Mouse (Mus musculus) spleen, postnatal 14 days (tissue): ENCODE measurements around the gene Otud3.
A peak's percentile ranks its signal among the peaks of the same experiment; 100 is the strongest.
"Not testable (repeated sequence)": the region's sequence is repeated elsewhere in the genome, so short reads cannot be mapped to it uniquely, and the experiment has no call there.

Experiments used
- DNase-seq, 2 experiments: peaks; one replicate each; pipeline ENCODE4 v3.0.0; 2021 to 2022; ENCODE audit warnings: low spot score in 2 of 2

Gene Otud3

DNA sequence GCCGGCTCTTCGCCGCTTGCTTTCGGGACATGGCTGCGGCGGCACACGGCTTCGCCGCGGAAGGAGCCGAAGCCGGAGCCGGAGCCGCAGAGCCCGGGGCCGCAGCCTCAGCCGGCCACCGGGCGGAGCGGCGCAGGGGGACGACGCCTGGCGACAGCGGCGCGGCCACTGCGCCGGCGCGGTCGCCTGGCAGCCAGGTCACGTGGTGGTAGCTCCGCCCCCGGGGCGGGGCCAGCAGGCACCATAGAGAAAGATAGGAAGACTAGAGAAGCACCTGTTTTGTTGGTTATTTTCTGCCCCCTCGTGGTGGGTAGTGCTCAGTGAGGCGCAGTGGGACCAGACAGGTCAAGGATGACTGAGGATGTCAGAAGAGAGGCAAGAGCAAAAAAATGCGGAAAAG is at the start of gene Otud3:
Otud3 (minus strand) TSS at position 149 of the 400 bp plus-strand sequence.
- peak; percentile 87 to 92 for DNase-seq

DNA sequence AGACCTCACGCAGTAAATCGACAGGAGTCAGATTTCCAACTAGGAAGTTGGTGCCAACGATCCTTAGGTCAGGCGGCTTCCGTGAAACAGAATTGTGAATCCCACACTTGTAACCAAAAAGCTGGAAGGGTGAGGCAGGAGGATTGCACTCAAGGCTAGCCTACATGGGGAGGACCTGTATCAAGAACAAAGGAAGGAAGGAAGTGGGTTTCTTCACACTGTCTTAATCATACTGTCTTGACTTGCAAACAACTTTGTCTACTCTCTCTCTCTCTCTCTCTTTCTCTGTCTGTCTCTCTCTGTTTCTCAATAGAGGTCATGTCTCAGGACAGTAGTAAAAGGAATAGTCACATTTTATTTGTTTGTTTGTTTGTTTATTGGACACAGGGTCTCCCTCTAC is 49.0 kb upstream of the Otud3 start:
- no peak for DNase-seq

DNA sequence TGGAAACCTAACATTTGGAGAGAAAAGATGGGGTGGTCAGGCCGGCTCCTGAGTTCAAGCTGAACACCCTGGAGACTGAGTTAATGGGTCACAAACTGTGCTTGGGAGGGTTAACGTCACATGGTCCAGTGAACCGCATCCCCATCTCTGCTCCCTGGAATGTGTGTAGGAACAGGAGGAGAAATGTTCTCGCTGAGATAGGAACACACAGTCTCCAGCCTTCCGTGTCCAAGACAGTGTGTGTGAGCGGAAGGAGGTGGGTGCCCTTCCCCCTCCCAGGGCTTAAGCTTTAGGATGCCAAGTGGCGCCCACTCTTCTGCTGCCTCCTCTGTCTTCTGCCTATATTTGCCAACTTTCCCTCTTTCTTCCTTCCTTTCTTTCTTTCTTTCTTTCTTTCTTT is 46.2 kb upstream of the Otud3 start:
- no peak for DNase-seq

DNA sequence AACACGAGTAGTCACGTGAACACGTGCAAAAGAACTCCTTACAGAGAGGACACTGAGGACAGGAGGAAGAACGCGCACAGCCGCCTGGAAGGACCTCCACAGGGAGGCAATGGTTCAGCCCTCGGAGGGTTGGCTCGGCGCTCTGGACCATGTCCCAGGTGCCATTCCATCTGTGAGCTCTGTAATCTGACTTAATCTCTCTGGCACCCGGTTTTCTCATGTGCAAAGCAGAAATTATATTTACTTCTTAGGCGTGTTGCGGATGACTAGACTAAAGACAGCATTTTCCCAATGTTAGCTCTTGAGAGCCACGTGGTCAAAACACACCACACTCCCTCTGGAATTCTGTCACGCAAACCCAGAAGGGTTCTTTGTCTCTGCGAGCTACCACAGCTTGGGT is 45.4 kb upstream of the Otud3 start:
- no peak for DNase-seq

DNA sequence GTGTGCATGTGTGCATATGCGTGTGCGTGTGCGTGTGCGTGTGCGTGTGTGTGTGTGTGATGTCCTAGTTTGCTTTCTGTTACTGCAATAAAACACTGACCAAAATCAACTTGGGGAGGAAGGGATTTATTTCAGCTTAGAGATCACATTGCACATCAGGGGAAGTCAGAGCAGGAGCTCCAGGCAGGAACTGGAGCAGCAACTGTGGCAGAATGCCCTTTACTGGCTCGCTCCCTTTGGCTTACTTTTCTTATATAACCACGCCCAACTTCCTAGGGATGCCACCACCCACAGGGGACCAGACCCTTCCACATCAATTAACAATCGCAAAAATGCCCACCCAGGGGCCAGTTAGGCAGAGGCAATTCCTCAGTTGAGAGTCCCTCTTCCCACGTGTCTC is 44.9 kb upstream of the Otud3 start:
- no peak for DNase-seq

DNA sequence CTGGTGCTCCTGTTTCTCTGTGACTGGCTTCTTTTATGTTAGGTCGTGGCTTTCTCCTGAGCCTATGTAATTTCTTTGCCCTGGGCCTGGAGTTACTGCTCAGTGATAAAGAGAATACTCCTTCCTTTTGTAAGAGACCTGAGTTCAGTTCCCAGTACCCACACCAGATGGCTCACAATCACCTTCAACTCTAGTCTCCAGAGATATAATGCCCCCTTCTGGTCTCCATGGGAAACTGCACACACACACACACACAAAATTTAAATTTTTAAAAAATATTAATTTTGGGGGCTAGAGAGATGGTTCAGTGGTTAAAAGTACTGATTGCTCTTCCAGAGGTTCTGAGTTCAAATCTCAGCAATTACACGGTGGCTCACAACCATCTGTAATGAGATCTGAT is 34.5 kb upstream of the Otud3 start:
- DNase-seq: no peak

DNA sequence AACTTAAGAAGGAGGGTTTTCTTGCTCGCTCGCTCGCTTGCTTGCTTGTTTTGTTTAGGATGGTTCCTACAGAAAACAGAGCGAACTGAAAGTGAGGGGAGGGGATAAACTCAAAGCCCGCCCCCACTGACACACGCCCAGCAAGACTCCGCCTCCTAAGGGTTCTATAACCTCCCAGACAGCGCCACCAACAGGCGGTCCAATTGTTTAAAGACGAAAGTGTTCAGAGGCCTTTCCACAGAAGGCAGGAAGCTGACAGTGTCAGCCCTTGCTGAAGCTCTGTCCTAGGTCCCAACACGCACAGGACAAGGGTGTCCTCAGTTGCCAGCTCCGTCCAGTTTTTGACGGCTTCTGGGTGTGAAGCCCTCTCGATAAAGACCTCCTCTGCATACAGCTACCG is 30.0 kb upstream of the Otud3 start:
- peak; percentile 70 to 81 for DNase-seq

DNA sequence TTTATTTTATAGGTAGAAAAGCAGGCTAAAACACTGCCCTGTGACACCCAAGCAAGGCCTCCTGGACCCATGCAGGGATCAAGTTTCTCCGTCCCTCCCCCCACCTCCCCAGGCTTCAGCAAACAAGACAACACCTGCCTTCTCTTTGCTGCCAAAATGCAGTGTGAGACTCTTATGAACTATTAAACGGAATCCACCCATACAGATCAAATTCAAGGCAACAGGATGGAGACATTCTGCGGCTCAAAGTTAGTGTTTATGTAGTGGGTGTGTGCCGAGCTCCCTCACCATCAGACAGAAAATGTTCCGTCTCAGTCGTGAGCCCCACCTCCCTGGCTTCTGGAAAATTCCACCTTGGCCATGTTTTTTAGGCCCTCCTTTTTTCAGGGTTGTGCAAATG is 28.2 kb upstream of the Otud3 start:
- DNase-seq: no peak

DNA sequence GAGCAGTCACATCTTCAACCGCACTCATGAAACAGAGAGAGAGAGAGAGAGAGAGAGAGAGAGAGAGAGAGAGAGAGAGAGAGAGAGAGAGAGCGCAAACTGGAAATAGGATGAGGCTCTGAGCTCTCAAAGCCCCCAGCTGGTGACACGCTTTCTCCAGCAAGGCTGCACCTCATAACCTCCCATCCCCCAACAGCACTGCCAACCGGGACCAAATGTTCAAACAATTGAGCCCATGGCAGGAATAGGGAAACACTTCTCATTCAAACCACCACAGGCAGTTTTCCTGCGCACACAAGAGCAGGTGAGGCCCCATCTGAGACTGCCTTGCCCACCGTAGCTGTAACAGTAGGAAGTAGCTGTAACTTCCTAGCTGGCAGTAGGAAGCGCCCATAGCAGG is 27.7 kb upstream of the Otud3 start:
- DNase-seq: no peak

DNA sequence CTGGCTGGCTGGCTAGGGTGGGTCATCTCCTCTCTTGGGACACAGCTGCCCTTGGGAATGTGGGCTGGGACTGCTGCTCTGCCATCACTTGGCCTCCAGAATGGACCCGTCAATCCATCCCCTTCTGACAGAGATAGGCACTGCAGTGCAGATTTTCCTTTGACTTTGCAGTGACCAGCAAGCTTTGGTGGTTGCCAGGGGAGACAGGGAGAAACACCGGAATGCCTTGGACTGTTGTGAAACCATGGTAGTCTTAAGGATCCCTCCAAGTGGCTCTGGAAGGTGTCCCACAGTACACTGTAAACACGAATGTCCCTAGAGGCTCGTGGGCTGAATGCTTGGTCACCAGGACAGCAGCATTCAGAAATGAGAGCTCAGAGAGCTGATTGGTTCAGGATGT is 25.7 kb upstream of the Otud3 start:
- no peak for DNase-seq

DNA sequence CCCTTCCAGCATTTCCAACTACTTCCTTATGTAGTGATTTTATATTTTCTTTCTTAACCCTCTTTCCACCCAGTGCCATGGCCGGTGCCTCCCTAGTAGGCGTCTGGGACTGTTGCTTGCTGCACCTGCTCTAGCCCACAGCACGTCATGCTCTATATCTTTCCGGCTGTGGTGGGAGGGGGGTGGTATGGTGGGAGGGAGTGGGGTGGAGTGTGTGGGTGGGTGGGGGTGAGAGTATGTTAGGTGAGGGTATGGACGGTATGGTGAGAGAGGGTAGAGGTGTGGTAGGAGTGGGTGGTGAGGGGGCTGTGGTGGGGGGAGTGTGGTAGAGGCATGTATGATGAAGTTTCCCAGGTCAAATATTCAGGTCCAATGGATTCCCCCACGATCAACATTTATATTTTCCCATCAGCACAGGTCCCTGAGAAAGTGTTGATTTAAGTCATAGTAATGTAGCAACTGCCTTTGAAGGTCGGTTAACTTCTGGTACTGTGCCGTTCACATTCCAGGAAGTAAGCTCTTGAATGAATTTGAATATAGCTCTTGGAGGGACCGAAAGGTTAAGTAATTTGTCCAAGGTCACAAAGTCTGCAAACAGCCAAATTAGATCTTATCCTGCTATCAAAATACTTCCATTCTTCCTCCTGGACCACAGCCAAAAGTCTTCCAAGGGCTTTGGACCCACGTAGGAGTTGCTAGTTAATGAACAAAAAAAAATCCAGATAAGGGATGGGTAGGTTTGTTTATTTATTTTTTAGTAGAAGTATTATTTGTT is 24.9 kb upstream of the Otud3 start:
- DNase-seq: no peak

DNA sequence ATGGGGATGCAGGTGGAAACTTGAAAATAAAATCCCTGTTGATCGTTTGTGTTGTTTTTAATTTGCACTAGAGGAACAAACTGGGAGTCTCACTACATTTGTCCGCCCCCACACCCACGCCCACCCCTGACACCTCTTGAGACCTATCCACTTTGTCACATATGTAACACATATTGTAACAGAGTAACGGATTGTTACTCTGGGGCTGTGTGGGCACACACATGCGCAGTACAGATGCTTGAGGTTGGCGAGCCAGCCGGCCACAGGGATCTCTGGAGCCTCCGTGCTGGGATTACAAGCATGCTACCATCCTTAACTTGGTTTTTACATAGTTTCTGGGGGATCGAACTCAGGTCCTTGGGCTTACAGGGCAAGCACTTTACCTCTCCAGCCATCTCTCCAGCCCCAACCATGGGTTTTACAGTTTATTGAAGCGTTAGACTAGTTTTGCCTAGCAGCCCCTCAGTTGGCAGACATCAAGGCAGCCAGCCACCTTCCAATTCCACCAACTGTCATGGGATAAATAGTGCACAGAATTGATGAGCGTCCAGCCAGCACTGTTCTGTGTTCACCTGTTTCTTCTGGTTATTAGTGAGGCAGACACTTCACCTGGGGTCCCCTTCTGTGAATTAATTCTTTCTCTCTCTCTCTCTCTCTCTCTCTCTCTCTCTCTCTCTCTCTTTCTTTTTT is 20.9 kb upstream of the Otud3 start:
- DNase-seq: no peak

DNA sequence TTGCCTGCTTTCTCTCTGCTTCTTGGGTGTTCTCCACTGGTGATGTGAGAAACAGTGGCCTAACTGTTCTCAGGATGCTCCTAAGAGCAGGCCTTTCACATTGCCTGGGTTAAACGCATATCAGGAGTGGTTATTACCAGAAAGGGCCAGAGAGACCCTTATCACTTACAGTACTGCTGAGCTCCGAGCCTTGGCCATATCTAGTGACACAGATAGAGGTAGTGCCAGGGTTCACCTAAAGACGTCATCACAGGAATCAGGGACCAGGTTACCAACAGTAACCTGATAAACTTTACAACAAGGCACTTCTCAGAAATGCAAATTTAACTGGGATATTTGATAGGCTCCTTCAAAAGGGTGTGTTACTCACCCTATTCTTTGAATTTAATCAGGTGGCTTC is 20.1 kb upstream of the Otud3 start:
- DNase-seq: no peak

DNA sequence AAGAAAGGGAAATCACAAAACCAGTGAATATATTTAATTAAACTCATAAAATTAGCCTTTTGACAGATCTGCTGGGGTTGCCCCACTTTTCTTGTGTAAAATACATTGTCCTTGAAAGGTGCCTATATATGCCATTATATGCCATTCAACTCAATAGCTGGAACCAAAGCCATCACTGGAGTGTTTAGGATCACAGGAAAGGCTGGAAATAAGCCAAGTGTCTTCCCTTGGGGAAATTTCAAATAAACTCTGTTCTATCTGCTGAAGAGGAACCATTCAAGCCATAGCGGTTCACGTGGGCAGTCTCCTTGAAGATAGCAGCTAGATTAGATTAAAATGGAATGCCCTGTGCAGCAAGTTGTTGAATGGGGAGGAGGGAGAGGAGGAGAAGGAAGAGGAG is 11.8 kb upstream of the Otud3 start:
- DNase-seq: no peak

DNA sequence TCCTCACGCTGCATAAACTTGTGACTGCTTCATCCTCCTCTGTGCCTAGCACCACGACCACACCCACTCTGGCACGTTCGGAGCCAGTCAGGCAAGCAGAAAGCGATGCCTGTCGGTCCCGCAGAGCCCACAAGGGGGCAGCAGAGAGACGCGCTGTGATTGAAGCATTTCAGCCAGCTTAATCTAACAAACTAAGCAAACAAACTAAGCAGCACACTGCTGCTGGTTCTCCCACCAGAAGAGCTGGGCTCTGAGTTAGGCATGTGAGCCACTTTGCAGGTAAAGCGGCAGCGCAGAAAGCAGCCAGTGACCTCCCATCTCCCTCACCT is 8.3 kb upstream of the Otud3 start:
- DNase-seq: peak; percentile 74 to 86

DNA sequence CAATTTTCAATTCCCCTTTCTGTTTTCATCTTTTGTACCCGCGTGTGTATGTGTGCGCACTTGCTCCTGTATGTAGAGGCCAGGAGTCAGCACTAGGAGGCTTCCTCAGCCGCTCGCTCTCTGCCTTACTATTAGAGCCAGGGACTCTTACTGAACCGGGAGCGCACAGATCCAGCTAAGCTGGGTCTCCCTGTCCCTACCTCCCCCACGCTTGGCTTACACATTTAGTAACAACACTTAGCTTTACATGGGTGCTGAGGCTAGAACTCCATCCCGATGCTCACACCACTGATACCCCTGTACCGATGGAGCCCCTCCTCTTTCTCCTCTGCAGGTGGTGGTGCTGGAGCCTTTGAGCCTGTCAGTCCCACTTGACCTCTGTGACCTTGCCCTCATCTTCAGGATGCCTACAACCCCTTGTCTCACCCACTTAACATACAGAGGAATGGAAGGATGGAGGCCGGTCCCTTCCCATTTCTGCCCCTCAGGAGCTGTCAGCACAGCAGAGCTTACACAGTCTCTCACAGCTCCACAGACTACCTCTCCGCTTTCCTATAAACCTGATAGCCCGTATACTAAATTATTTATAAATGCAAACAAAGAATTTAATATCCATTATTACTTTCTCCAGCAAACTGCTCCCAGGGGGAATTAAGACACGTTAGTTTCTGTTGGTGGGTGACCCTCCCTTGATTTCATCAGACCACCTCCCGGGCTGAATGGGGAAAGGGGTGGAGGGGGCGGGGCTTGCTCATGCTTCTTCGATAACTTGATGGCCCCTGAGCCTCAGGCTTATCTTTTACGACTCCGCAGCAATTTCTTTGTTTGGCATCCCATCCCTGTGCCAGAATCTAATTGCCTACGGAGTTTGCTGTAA is 7.7 kb upstream of the Otud3 start:
- no peak for DNase-seq

DNA sequence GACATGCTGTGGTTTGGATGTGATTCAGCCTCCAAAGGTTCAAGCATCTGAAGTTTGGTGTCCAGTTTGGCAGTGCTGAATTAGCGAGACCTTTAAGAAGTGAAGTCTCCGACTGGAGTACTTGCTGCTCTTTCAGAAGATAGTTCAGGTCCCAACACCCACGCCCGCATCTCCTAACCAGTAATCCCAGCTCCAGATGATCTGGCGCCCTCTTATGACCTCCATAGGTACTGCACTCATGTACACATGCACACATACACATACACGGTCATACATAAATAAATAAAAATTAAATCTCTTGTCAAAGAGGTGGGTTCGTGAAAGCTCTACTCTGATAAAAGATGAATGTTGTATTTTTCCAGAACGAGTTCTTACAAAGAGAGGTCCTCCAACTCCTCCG is 3.5 kb upstream of the Otud3 start:
- DNase-seq: no peak

DNA sequence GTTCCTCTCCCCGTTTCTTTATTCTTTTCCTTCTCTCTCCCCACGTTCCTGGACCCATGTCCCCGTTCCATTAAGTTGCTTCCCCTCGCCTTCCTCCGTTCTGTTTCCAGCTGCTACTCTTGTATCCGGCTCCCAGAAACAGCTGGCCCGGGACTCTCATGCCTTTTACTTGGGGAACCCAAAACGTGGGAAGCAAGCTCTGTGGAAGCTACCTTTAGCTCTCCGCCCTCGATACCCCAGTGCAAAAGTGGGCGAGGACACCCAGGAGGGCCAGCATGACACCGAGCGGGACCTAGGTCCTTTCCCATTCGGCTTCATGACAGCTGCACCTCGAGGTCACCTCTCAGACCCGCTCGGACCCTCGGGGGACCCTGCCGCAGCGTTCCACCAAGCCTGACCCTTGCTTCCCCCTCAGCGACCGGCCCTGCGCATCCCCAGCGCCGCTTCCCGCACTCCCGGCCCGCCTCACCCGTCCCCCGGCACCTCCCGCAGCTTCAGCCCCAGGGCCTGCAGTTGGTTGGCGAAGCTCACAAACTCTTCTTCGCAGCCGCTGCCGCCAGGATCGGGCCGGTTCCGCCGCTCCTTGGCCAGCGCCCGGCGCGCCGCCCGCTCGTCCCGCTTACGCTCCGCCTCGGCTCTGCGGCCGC is 481 bp downstream of the Otud3 start:
- DNase-seq: no peak

DNA sequence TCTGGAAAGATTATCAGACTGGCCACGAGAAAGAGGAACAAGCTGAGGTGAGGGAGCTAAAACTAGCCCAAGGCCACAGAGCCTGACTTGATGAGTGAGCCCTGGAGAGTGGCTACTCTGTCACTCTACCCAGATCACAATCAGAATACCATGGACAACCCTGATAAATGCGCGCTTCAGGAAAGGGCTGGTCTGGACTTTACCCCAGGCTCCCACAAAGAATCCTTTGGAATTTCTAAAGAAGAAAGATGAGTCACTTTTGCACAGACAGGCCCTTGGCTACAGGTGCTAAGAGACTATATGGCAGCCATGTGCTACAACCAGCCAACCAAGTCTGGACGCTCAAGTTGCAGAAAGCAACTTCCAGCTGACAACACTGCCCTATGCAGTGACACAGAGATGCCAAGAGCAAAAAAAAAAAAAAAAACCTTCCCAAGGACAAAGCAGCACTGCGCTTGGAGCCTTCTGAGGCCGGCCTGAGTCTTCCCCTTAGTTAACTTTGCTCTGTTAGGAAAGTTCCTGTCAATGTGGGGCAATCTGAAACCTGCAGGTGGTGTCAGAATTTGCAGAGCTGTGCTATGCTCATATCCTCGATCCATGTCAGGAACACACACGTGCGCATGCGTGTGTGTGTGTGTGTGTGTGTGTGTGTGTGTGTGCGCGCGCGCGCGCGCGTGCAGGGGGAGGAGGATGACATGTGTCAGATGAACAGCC is 8.0 kb downstream of the Otud3 start:
- DNase-seq: no peak

DNA sequence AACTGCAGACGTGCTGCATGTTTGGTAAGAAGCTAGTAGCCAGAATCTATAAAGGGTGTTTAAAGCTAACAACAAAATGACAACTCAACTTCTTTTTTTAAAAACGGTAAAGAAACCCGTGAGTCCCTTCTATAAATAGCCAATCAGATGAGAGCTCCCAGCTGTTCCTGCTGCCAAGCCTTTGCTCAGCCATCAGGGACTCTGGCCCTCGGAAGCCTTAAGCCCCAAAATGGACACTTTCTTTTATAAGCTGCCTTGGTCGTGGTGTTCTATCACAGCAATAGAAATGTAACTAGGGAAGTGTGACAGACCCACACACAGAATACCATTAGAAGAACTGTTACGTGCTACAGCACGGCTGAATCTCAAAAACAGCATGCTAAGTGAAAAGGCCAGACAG is 14.4 kb downstream of the Otud3 start:
- no peak for DNase-seq

DNA sequence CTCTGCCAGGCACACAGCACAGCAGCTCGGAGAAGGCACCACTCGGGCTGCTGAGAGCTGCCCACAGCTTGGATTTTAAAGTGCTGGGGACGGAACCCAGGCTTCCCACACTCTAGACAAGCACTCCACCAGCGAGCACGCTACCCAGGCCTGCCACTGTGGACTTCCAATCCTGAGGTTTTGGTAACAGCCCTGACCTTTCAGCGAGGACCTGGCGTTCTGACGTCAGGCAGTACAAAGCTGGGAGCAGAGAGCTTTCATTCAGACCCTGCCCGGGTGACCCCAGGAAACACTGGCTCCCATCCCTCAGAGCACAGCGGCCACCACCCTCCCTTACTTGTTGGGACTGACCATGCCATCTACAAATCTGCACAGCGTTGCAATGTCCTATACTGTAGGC is 20.0 kb downstream of the Otud3 start:
- not testable (repeated sequence) for DNase-seq

DNA sequence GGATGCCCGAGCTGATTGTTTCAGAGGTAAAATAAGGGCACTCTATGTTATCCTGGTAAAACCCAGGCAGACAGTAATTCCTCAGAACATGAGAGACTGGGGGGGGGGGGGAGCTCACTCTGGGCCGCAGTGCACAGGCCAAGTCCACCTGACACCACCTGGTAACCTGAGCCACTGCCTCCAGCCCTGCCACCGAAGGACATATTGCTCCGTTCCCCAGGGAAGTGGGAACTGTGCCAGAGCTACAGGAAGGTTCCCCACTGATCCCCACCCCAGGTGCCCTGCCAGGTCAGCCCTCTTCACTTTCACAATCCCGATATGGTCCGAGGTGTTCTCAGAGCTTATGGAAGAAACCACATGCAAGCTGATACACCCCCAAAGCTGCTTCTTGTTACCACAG is 21.1 kb downstream of the Otud3 start:
- no peak for DNase-seq
